Mouse (Mus musculus): ENCODE data around the gene Rnf151. TPM values are rescaled to one million over a fixed set of nuclear protein-coding genes. Genes with fewer than 3 reads are reported as not detected.

Gene Rnf151
- polyA plus RNA-seq (2012; rRNA removed; ENCODE audit: low replicate concordance): 0.34 TPM in 1 of 2 replicates, not detected in the other

DNA sequence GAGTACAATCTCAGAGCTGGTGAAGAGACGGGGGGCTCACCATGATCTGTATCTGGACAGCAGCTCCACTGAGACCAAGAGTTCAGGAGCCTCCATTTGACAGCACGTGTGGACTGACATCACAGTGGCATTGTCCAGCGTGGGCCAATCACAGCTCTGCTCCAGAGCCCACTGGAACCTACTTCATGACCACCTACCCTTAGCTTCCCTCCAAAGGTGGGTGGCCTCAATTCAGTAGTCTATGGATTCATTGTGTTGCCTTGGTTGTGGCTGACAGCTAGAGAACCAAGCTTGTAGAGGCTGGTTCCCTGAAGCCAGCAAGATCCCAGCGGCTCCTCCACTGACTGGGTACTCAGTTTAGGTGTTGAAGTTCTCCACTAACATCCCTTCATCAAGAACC is at the start of gene Rnf151, which contains the start of gene Rps2:
Gene Rnf151 (minus strand): TSS at position 121 of the 400 bp plus-strand sequence.
Gene Rps2 (plus strand): TSS at position 174 of the 400 bp plus-strand sequence.

GRCm38 (mm10) chr17:24752415-24753394 is 34.8 kb upstream of the Rnf151 start, which contains the start of gene Hs3st6:
Gene Hs3st6 (plus strand): TSS chr17:24752988.

GRCm38 (mm10) chr17:24736330-24737051 is 18.6 kb upstream of the Rnf151 start, which contains the start of gene Msrb1:
Gene Msrb1 (plus strand): TSS chr17:24736642.

DNA sequence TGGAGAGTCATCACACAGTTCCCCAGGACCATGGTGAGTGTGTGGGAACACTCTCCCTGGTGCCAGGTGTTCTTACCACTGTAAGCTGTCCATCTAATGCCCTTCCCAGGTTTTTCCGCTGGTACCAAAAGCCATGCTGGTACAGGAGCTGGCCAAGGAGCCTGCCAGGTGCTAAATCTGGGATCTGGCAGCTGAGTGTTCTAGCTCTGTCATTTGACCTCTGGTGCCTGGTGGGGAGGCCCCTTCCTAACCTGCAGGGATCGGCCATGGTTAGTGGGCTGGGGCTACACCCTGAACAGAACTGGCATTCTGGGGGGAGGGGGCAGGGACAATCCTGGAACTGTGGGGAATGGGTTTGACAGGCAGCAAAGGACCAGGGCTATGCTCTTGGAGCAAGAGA is 9.8 kb upstream of the Rnf151 start, which contains the start of gene Rpl3l:
Gene Rpl3l (plus strand): TSS at position 203 of the 400 bp plus-strand sequence.

GRCm38 (mm10) chr17:24724184-24724583 is 6.3 kb upstream of the Rnf151 start, which contains the start of gene Ndufb10:
Gene Ndufb10 (minus strand): TSS chr17:24724478.

DNA sequence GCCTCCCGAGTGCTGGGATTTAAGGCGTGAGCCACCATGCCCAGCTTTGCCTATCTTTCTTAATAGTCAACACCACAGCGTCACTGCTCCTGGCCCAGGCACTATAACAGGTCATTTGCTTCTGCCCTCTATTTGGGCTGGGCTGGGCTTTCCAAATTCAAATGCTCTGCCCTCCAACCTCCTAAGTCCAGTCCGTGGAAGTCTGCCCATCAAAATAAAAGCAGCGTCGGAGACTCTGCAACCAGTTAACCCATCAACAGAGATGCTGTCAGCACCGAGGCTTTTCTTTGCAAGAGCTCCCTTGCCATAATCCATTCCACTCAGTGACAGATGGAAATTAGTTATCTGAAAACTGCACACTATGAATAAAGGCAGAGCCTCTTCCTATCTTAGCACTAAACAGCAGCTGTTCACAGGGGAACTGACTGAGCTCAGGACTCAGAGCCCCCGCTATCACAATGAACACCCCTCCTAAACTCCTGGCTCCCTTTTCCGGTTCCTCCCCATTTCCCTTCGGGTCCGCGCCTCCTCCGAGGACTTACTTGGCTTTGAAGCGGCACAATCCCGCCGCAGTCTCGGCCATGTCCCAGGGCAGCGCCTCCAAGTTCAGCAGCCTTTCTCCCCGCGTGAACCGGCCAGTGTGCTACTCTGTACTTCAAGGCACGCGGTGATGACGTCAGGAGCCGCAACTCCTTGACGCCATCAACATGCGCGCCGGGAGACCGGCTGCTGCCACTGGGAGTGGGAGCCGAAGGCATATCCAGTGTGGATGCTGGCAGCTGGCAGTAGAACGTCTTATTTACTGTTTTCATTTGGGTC is 10.7 kb downstream of the Rnf151 start, which contains the start of gene Tbl3:
Gene Tbl3 (minus strand): TSS at position 679 of the 819 bp plus-strand sequence.

GRCm38 (mm10) chr17:24696011-24696697 is 21.7 kb downstream of the Rnf151 start, which contains the start of the genes Gfer and Noxo1:
Gene Gfer (minus strand): TSS chr17:24696156.
Gene Noxo1 (plus strand): TSS chr17:24696234.

GRCm38 (mm10) chr17:24689251-24690081 is 28.4 kb downstream of the Rnf151 start, which contains the start of gene Syngr3:
Gene Syngr3 (minus strand): TSS chr17:24689955.

DNA sequence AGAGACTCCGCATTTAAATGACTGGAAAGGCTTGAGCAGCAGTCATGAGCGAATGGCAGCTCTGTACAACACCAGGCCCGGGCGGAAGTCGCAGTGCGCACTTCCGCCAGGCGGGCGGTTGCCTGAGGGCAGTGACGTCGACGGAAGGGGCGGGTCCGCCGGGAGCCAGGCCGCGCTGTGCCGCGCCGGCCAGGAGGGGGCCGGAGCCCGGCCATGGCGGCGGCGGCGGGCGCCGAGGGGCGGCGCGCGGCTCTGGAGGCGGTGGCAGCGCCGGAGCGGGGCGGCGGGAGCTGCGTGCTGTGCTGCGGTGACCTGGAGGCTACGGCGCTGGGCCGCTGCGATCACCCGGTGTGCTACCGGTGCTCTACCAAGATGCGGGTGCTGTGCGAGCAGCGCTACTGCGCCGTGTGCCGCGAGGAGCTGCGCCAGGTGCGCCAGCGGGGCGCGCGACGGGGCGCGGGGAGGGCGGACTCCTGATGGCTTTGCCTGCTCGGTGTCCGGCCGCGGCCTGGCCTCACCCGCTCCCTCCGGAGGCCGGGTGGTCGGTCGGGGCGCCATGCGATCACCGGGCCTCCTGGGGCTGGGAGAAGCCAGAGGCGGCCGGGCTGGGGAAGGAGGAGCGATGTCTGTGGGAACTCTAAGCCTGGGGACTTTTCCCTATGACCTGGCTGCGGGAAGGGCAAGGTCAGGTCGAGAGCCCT is 48.2 kb downstream of the Rnf151 start, which contains the start of gene Zfp598:
Gene Zfp598 (plus strand): TSS at position 143 of the 701 bp plus-strand sequence.

Other genes starting within 250 kb of the Rnf151 start
- 48.3 and 49.1 TPM in 2 replicates for gene E4f1, start 247.8 kb downstream of the Rnf151 start, polyA plus RNA-seq (2012; rRNA removed; ENCODE audit: low replicate concordance)
- 101 and 247 TPM in 2 replicates for gene Pgp, start 247.7 kb downstream of the Rnf151 start, polyA plus RNA-seq (2012; rRNA removed; ENCODE audit: low replicate concordance)
- gene Bricd5, start 244.2 kb downstream of the Rnf151 start, polyA plus RNA-seq (2012; rRNA removed; ENCODE audit: low replicate concordance): 3.2 and 4.5 TPM in 2 replicates
- gene Mlst8, start 239.0 kb downstream of the Rnf151 start, polyA plus RNA-seq (2012; rRNA removed; ENCODE audit: low replicate concordance): 33.9 and 46.6 TPM in 2 replicates
- 0.62 and 1.0 TPM in 2 replicates for gene Caskin1, start 229.5 kb downstream of the Rnf151 start, polyA plus RNA-seq (2012; rRNA removed; ENCODE audit: low replicate concordance)
- gene Traf7, start 190.1 kb downstream of the Rnf151 start, polyA plus RNA-seq (2012; rRNA removed; ENCODE audit: low replicate concordance): 119 and 120 TPM in 2 replicates
- 0.20 and 1.8 TPM in 2 replicates for gene Rab26, start 183.9 kb downstream of the Rnf151 start, polyA plus RNA-seq (2012; rRNA removed; ENCODE audit: low replicate concordance)
- gene Pkd1, start 168.2 kb downstream of the Rnf151 start, polyA plus RNA-seq (2012; rRNA removed; ENCODE audit: low replicate concordance): 21.0 and 30.2 TPM in 2 replicates
- gene Tsc2, start 85.4 kb downstream of the Rnf151 start, polyA plus RNA-seq (2012; rRNA removed; ENCODE audit: low replicate concordance): 72.8 and 85.7 TPM in 2 replicates
- gene Nthl1, start 85.4 kb downstream of the Rnf151 start, polyA plus RNA-seq (2012; rRNA removed; ENCODE audit: low replicate concordance): 4.7 and 4.9 TPM in 2 replicates
- 52.1 and 54.9 TPM in 2 replicates for gene Slc9a3r2, start 67.7 kb downstream of the Rnf151 start, polyA plus RNA-seq (2012; rRNA removed; ENCODE audit: low replicate concordance)
- 2.5 TPM in 1 of 2 replicates, not detected in the other for gene Npw, start 59.6 kb downstream of the Rnf151 start, polyA plus RNA-seq (2012; rRNA removed; ENCODE audit: low replicate concordance)
- gene Zfp598, start 48.4 kb downstream of the Rnf151 start, polyA plus RNA-seq (2012; rRNA removed; ENCODE audit: low replicate concordance): 59.0 and 79.0 TPM in 2 replicates
- 1.7 and 2.1 TPM in 2 replicates for gene Syngr3, start 28.1 kb downstream of the Rnf151 start, polyA plus RNA-seq (2012; rRNA removed; ENCODE audit: low replicate concordance)
- gene Gfer, start 21.9 kb downstream of the Rnf151 start, polyA plus RNA-seq (2012; rRNA removed; ENCODE audit: low replicate concordance): 30.1 and 63.4 TPM in 2 replicates
- 76.2 and 104 TPM in 2 replicates for gene Noxo1, start 21.8 kb downstream of the Rnf151 start, polyA plus RNA-seq (2012; rRNA removed; ENCODE audit: low replicate concordance)
- 36.0 and 44.8 TPM in 2 replicates for gene Tbl3, start 10.4 kb downstream of the Rnf151 start, polyA plus RNA-seq (2012; rRNA removed; ENCODE audit: low replicate concordance)
- 3,070 and 3,555 TPM in 2 replicates for gene Rps2, start 53 bp upstream of the Rnf151 start, polyA plus RNA-seq (2012; rRNA removed; ENCODE audit: low replicate concordance)
- gene Ndufb10, start 6.4 kb upstream of the Rnf151 start, polyA plus RNA-seq (2012; rRNA removed; ENCODE audit: low replicate concordance): 314 and 554 TPM in 2 replicates
- gene Rpl3l, start 9.8 kb upstream of the Rnf151 start, polyA plus RNA-seq (2012; rRNA removed; ENCODE audit: low replicate concordance): not detected in 2 replicates
- 71.2 and 109 TPM in 2 replicates for gene Msrb1, start 18.6 kb upstream of the Rnf151 start, polyA plus RNA-seq (2012; rRNA removed; ENCODE audit: low replicate concordance)
- 2.6 and 10.6 TPM in 2 replicates for gene Hs3st6, start 34.9 kb upstream of the Rnf151 start, polyA plus RNA-seq (2012; rRNA removed; ENCODE audit: low replicate concordance)
- gene Meiob, start 86.2 kb upstream of the Rnf151 start, polyA plus RNA-seq (2012; rRNA removed; ENCODE audit: low replicate concordance): not detected in 2 replicates
- 213 and 369 TPM in 2 replicates for gene Hagh, start 122.1 kb upstream of the Rnf151 start, polyA plus RNA-seq (2012; rRNA removed; ENCODE audit: low replicate concordance)
- gene Fahd1, start 132.3 kb upstream of the Rnf151 start, polyA plus RNA-seq (2012; rRNA removed; ENCODE audit: low replicate concordance): 75.3 and 166 TPM in 2 replicates
- gene Igfals, start 147.9 kb upstream of the Rnf151 start, polyA plus RNA-seq (2012; rRNA removed; ENCODE audit: low replicate concordance): 1.0 and 2.1 TPM in 2 replicates
- gene Nubp2, start 168.3 kb upstream of the Rnf151 start, polyA plus RNA-seq (2012; rRNA removed; ENCODE audit: low replicate concordance): 27.8 and 31.6 TPM in 2 replicates
- gene Spsb3, start 168.6 kb upstream of the Rnf151 start, polyA plus RNA-seq (2012; rRNA removed; ENCODE audit: low replicate concordance): 86.7 and 115 TPM in 2 replicates
- gene Eme2, start 177.0 kb upstream of the Rnf151 start, polyA plus RNA-seq (2012; rRNA removed; ENCODE audit: low replicate concordance): 20.8 and 32.6 TPM in 2 replicates
- gene Mrps34, start 177.1 kb upstream of the Rnf151 start, polyA plus RNA-seq (2012; rRNA removed; ENCODE audit: low replicate concordance): 189 and 532 TPM in 2 replicates
- gene Nme3, start 178.4 kb upstream of the Rnf151 start, polyA plus RNA-seq (2012; rRNA removed; ENCODE audit: low replicate concordance): 34.1 and 43.8 TPM in 2 replicates
- gene Mapk8ip3, start 218.9 kb upstream of the Rnf151 start, polyA plus RNA-seq (2012; rRNA removed; ENCODE audit: low replicate concordance): 36.5 and 57.9 TPM in 2 replicates
- 6.7 and 8.4 TPM in 2 replicates for gene Jpt2, start 242.6 kb upstream of the Rnf151 start, polyA plus RNA-seq (2012; rRNA removed; ENCODE audit: low replicate concordance)

All from duodenum, adult 2 months (tissue).